Mouse (Mus musculus): Measurements from ENCODE around the gene Tekt3.

- TF ChIP-seq CTCF (IDR thresholded peaks at IDR 0.05; ENCODE audit: insufficient read depth, low read depth, low read length) (no peak), POLR2A (IDR thresholded peaks at IDR 0.05; ENCODE audit: insufficient read depth, low read depth, low read length) (no peak)
Measured at GRCm38 (mm10) chr11:63110329-63110728, 48.9 kb downstream of the Tekt3 start.

Data from olfactory bulb, adult 2 months (tissue).